Mouse (Mus musculus): ENCODE data around the gene Kif18a.

Gene Kif18a

GRCm38 (mm10) chr2:109384019-109384418 is 103.5 kb downstream of the Kif18a start:
- DNase-seq, result no peak

DNA sequence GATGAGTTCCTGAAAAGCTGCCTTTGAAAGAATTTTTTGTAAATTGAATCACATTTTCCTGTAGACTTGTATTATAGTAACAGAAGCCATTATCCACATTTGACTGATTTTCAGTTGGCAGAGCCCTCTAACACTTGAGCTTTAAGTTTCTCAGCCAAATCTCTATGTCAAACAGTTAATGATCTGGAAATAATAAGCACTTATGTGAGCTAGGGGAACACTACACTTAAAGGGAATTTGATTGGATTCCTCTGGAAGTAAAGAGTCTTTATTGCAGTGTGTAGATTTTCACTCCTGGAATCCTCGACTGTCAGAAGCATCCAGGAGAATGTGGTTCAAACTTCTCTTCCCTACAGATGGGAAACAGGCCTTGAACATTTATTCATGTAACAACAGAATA is 105.7 kb downstream of the Kif18a start:
- DNase-seq, result no peak

DNA sequence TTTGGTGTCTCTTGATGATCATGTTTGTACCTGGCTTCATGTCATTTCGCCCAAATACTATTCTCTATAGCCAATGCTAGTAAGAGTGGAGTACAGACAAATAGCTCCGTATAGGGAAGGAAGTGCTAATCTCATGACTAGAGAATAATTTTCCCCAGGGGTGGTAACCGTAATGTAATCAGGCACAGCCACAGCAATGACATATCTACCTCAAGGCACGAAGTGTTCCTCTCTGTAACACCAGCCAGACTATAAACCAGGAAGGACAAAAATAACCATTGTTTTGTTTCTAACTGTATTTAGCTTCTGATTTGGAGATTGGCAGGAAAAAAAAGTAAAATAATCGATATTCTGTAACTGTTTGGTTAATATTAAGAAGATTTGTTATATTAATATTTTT is 108.2 kb downstream of the Kif18a start:
- no peak for DNase-seq

GRCm38 (mm10) chr2:109389977-109390376 is 109.4 kb downstream of the Kif18a start:
- no peak for DNase-seq
